Mouse (Mus musculus): Measurements from ENCODE around the gene Gm3250. TPM values are rescaled to one million over a fixed set of nuclear protein-coding genes. Genes with fewer than 3 reads are reported as not detected.
"Not testable (repeated sequence)": the region's sequence is repeated elsewhere in the genome, so short reads cannot be mapped to it uniquely, and the experiment has no call there.

Gm3250 gene
- polyA plus RNA-seq (2016; fragmentation: Nextera tagmentation; extraction: Ambion mirVana), result not detected in 2 replicates

DNA sequence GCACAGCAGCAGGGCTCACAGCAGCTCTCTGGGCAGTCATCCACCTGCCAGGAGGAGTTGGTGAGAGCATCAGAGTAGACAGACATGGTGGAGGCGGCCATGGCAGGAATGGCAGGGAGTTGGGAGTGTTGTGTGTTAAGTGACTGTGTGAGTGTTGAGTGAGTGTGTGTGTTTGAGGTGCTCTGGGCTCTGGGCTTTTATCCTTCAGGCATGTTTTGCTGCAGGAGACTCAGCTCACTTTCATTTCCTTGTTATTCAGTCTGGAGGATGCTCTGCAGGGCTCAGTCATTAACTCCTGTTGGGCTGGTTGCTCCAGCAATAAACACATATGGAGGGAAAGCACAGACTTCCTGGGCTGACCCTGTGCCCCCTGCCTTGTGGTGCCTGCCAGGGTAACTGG lies at the start of gene Gm3250:
Gm3250 (minus strand) TSS at position 101 of the 400 bp plus-strand sequence.
- ATAC-seq (ENCODE audit: low FRiP score, low read depth); H3K4me1 ChIP-seq; H3K4me3 ChIP-seq; H3K27me3 ChIP-seq (replicated peaks); H3K4me2 ChIP-seq (replicated peaks); H3K9ac ChIP-seq; H3K9me3 ChIP-seq; H3K27ac ChIP-seq; H3K36me3 ChIP-seq: not testable (repeated sequence)
- 50% methylated on average over 1 of the region's 1 CpGs for WGBS

DNA sequence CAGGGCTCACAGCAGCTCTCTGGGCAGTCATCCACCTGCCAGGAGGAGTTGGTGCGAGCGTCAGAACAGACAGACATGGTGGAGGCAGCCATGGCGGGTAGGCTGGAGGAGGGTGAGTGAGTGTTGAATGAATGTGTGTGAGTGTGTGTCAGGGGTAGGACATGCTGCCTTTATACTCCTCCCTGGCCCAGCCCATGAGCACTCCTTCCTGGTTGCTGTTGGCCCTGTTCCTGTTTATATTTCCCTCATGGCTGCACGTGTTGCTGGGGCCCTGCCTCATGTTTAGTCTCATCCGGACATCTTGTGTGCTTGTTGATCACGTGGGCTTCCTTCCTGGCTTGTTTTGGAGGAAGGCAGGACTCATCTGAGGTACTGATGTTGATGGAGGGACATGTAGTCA lies 44.6 kb upstream of the Gm3250 start, which contains the start of gene Krtap10-4:
Krtap10-4 (minus strand) TSS at position 145 of the 400 bp plus-strand sequence.
- no peak within 1 kb of the TSS for H3K4me2 ChIP-seq (replicated peaks)
- WGBS, result 81% methylated on average over 6 of the region's 6 CpGs
- no peak within 1 kb of the TSS for H3K27ac ChIP-seq
- no peaks in the 10 kb centered on the region for H3K27me3 ChIP-seq (replicated peaks)
- no peaks in the 10 kb centered on the region for H3K36me3 ChIP-seq
- no peaks in the 10 kb centered on the region; the same call in 1 of the 2 replicates for H3K9me3 ChIP-seq
- no peak for ATAC-seq (ENCODE audit: low FRiP score, low read depth)
- H3K9ac ChIP-seq, result no peak within 1 kb of the TSS
- H3K4me1 ChIP-seq, result no peaks in the 10 kb centered on the region
- no peak within 1 kb of the TSS for H3K4me3 ChIP-seq

DNA sequence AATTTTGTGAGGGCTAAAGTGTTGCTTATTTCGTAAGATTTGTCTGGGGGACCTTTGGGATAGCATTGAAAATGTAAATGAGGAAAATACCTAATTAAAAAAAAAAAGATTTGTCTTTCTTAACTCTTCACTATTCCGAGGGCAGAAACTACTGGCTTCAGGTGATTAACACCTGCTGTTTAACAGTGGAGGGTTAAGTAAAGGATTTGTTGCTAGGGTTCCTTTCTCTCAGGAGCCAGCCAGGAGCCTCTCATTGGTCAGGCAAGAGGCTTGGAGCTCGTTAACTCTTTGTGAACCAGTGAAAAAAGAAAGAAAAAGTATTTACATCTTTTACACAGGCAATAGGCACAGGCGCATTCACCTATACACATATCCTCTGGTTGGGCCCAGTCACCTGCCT lies 36.9 kb upstream of the Gm3250 start:
- 43% methylated on average over 4 of the region's 4 CpGs for WGBS
- no peaks in the 10 kb centered on the region for H3K9me3 ChIP-seq
- no peak overlapping the region for H3K9ac ChIP-seq
- no peak overlapping the region for H3K27ac ChIP-seq
- no peaks in the 10 kb centered on the region for H3K27me3 ChIP-seq (replicated peaks)
- H3K4me3 ChIP-seq, result no peak overlapping the region
- no peak for ATAC-seq (ENCODE audit: low FRiP score, low read depth)
- H3K36me3 ChIP-seq, result no peaks in the 10 kb centered on the region
- H3K4me1 ChIP-seq, result no peaks in the 10 kb centered on the region
- no peak overlapping the region for H3K4me2 ChIP-seq (replicated peaks)

DNA sequence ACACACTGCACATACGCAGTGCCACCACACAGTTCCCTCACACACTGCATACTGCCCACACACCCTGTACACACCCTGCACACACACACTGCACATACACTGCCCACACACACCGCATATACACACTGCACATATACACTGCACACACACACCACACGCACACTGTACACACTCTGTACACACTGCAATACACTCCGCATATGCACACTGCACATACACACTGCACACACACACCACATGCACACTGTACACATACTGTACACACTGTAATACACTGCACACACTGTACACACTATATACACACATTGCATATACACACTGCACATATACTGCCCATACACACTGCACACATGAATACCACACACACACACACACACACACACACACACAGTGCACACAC lies 36.2 kb upstream of the Gm3250 start:
- Histone ChIP-seq H3K27me3 (replicated peaks) (no peaks in the 10 kb centered on the region), H3K4me3 (no peak overlapping the region), H3K4me2 (replicated peaks) (no peak overlapping the region), H3K36me3 (no peaks in the 10 kb centered on the region), H3K27ac (no peak overlapping the region), H3K4me1 (no peaks in the 10 kb centered on the region), H3K9me3 (no peaks in the 10 kb centered on the region), H3K9ac (no peak overlapping the region)
- ATAC-seq (ENCODE audit: low FRiP score, low read depth), result no peak
- 95% methylated on average over 4 of the region's 4 CpGs for WGBS

DNA sequence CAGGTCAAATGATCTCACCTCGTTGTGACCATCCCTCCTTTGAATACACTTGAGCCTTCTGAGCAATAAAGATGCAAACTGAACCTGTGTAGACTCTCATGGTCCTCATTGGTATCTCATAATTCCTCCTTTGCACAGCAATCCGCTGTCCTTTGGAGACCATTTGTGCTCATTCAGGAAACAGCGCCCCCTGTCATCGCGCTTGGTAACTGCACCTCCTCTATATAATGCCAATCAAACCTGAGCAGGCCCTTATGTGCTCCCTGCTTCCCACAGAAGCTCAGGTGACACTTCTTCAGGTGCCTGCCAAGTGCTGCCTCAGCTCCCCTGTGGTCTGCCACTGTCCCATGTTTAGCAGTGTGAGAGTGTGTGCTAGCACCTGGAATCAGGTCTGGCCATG lies 33.2 kb upstream of the Gm3250 start:
- H3K4me2 ChIP-seq (replicated peaks), result no peak overlapping the region
- WGBS, result 38% methylated on average over 5 of the region's 5 CpGs
- H3K36me3 ChIP-seq, result no peaks in the 10 kb centered on the region
- H3K27me3 ChIP-seq (replicated peaks), result no peaks in the 10 kb centered on the region
- H3K4me3 ChIP-seq, result no peak overlapping the region
- H3K27ac ChIP-seq, result no peak overlapping the region
- H3K4me1 ChIP-seq, result no peaks in the 10 kb centered on the region
- no peak for ATAC-seq (ENCODE audit: low FRiP score, low read depth)
- H3K9ac ChIP-seq, result no peak overlapping the region
- no peaks in the 10 kb centered on the region for H3K9me3 ChIP-seq

DNA sequence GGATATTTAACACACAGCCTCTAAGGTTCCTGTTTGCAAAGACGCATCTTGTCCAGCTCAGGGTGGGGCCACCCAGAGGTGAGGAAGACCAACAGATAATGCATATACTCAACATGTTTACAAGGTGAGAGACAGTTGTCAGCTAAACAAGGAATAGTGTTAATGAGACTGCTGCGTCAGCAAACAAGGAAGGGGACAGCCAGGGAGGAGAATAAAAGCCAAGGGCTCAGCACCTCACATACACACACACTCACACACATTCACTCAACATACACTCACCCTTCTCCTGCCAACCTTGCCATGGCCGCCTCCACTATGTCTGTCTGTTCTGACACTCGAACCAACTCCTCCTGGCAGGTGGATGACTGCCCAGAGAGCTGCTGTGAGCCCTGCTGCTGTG lies 32.0 kb upstream of the Gm3250 start, which contains the start of gene Gm2696:
Gm2696 (plus strand) TSS at position 301 of the 400 bp plus-strand sequence.
- Histone ChIP-seq H3K9me3 (no peaks in the 10 kb centered on the region), H3K4me3 (no peak within 1 kb of the TSS), H3K27ac (no peak within 1 kb of the TSS), H3K4me1 (no peaks in the 10 kb centered on the region), H3K36me3 (no peaks in the 10 kb centered on the region), H3K4me2 (replicated peaks) (no peak within 1 kb of the TSS), H3K27me3 (replicated peaks) (no peaks in the 10 kb centered on the region), H3K9ac (no peak within 1 kb of the TSS)
- no peak for ATAC-seq (ENCODE audit: low FRiP score, low read depth)
- WGBS, result 63% methylated on average over 4 of the region's 4 CpGs

DNA sequence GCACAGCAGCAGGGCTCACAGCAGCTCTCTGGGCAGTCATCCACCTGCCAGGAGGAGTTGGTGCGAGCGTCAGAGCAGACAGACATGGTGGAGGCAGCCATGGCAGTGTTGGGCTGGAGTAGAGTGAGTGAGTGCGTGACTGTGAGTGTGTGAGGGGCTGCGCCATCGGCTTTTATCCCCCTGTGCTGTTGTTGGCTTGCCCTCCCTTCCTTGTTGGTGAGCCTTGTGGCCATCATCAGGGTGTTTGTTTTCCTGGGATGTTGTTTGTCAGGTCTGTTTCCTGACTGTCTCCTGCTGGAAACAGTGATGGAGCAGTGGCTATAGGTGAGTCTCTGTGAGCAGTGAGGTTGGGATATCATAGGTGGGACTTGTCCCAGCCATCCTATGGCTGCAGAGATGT lies 29.4 kb upstream of the Gm3250 start, which contains the start of gene Gm9507:
Gm9507 (minus strand) TSS at position 101 of the 400 bp plus-strand sequence.
- Histone ChIP-seq H3K36me3 (no peaks in the 10 kb centered on the region), H3K4me2 (replicated peaks) (no peak within 1 kb of the TSS), H3K27me3 (replicated peaks) (no peaks in the 10 kb centered on the region), H3K4me3 (no peak within 1 kb of the TSS), H3K9ac (no peak within 1 kb of the TSS), H3K9me3 (no peaks in the 10 kb centered on the region), H3K4me1 (no peaks in the 10 kb centered on the region), H3K27ac (no peak within 1 kb of the TSS)
- WGBS, result 74% methylated on average over 5 of the region's 5 CpGs
- no peak for ATAC-seq (ENCODE audit: low FRiP score, low read depth)

DNA sequence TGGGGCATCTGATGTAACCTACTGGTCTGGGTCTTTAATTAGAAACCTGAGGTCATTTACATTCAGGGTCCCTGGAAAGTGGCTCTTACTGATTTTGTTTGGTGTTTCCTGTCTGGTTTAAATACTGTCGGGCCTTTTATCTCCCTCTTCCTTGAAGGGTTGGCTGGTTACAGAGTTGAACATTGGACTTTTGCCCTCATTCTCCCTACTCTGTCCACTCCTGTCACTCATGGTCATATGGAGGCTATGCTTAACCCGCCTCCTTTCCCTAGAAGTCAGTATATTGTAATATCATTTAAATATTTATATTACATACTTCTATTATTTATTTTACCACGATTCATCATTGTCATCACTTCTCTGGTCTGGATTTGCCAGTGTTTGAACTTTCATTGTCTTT lies 21.8 kb upstream of the Gm3250 start:
- ATAC-seq (ENCODE audit: low FRiP score, low read depth), result no peak

DNA sequence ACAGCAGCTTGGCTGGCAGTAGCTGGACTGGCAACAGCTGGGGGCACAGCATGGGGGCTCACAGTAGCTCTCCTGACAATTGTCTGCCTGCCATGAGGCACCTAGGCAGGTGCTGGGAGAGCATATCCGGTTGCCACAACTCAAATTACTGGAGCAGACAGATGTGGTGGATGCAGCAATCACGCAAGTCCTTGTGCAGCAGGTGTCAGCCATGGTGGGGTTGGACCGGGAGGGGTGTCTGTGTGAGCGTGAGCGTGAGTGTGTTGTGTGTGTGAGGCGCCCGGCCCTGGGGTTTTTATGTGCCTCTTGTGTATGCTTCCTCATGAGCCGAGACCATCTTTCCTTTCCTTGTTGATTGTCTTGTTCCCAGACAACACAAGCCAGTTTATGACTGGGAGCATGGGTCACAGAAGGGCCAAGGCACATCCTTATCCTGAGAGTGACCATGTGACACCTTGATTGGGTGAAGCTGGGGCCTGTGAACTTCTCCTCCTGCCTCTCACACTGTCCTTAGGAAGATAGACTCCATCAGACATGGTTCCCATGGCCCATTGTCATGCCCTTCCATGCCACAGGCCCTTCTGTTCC lies 16.7 kb upstream of the Gm3250 start, which contains the start of gene Gm19668:
Gm19668 (minus strand) TSS at position 213 of the 588 bp plus-strand sequence.
- H3K4me1 ChIP-seq, result peaks cover 15% of the 10 kb centered on the region
- H3K27ac ChIP-seq, result no peak within 1 kb of the TSS
- H3K27me3 ChIP-seq (replicated peaks), result no peaks in the 10 kb centered on the region
- H3K4me3 ChIP-seq, result no peak within 1 kb of the TSS
- peak; percentile 54; the same call in 1 of the 2 replicates for ATAC-seq (ENCODE audit: low FRiP score, low read depth)
- WGBS, result 41% methylated on average over 8 of the region's 8 CpGs
- no peaks in the 10 kb centered on the region for H3K36me3 ChIP-seq
- no peaks in the 10 kb centered on the region for H3K9me3 ChIP-seq
- H3K4me2 ChIP-seq (replicated peaks), result no peak within 1 kb of the TSS
- no peak within 1 kb of the TSS for H3K9ac ChIP-seq

More for the DNA sequence above, 21.8 kb upstream of the Gm3250 start:
- no peak overlapping the region for H3K9ac ChIP-seq
- no peak overlapping the region for H3K4me3 ChIP-seq
- 83% methylated on average over 3 of the region's 3 CpGs for WGBS
- no peak overlapping the region for H3K4me2 ChIP-seq (replicated peaks)
- H3K27ac ChIP-seq, result no peak overlapping the region
- H3K36me3 ChIP-seq, result no peaks in the 10 kb centered on the region
- H3K27me3 ChIP-seq (replicated peaks), result no peaks in the 10 kb centered on the region
- H3K4me1 ChIP-seq, result 0 out of 2 replicates have a peak, but pooled peaks cover 2% of the 10 kb centered on the region
- H3K9me3 ChIP-seq, result no peaks in the 10 kb centered on the region

DNA sequence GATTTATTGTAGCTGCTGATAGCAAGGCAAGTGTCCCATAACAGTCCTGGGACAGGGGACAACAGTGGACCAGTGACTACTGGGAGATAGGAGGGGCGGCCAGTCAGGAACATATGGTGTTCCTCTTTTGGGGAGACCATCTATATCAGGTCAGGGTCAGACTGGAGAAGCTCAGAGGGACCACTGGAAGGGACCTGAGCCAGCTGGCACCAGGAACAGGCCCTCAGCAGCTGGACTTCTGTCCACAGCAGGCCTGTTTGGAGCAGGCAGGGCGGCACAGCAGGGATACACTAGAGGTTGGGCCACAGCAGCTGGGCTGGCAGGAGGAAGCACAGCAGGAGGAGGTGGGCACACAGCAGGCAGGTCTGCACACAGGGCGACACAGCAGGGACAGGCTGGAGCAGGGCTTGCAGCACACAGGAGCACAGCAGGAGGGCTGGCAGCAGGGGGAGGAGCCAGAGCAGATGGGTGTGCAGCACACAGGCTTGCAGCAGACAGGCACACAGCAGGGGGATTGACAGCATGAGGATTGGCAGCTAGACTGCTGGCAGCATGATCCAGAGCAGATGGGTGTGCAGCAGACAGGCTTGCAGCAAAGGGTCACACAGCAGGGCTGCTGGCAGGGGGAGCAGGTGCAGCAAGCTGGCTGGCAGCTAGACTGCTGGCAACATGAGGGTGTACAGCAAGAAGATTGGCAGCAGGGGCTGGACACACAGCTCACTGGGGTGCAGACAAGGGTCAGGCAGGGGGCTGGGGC lies 16.0 kb upstream of the Gm3250 start:
- ATAC-seq (ENCODE audit: low FRiP score, low read depth), result 0 out of 2 replicates have a peak, but pooled peaks have one; percentile 38
- H3K36me3 ChIP-seq; H3K9ac ChIP-seq; H3K9me3 ChIP-seq; H3K27ac ChIP-seq; H3K27me3 ChIP-seq (replicated peaks); H3K4me3 ChIP-seq; H3K4me2 ChIP-seq (replicated peaks): not testable (repeated sequence)
- WGBS, result 31% methylated on average over 3 of the region's 3 CpGs
- H3K4me1 ChIP-seq, result peaks cover 15% of the 10 kb centered on the region

DNA sequence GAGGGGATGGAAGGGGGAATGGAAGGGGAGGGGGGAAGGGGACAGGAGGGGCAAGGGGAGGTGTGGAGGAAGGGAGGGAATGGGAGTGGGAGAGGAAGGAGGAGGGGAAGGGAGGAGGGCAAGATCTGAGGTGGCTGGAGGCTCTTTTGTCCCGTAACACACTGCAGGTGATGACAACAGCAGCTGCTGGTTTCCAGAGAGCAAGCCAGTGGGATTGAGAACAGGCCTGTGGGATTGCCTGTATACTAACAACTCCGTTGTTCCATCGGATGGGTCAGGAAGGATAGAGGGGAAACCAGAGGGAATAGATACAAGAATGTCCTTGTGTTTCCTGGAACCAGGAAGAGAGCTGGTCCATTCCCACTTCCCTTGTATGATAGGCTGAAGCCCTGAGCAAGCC lies 15.3 kb upstream of the Gm3250 start:
- Histone ChIP-seq H3K36me3 (no peaks in the 10 kb centered on the region), H3K9me3 (no peaks in the 10 kb centered on the region), H3K9ac (no peak overlapping the region), H3K4me2 (replicated peaks) (no peak overlapping the region), H3K4me3 (no peak overlapping the region), H3K27me3 (replicated peaks) (no peaks in the 10 kb centered on the region), H3K27ac (no peak overlapping the region), H3K4me1 (peaks cover 15% of the 10 kb centered on the region)
- no peak for ATAC-seq (ENCODE audit: low FRiP score, low read depth)
- WGBS, result 13% methylated on average over 3 of the region's 3 CpGs

DNA sequence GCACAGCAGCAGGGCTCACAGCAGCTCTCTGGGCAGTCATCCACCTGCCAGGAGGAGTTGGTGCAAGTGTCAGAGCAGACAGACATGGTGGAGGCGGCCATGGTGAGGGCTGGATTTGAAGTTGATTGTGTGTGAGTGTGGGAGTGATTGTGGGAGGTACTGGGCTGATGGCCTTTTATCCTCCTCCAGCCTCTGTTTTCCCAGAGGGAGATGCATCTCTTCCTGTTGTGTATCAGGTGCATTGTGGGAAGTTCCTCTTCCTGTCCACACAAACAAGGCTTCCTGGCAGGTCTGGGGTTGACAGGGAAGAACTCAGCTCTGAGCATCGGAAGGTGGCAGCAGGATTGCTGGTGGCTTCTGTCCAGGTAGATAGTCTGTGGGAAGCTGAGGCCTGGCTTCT lies 12.6 kb upstream of the Gm3250 start, which contains the start of gene Gm9639:
Gm9639 (minus strand) TSS at position 101 of the 400 bp plus-strand sequence.
- Histone ChIP-seq H3K27ac (no peak within 1 kb of the TSS), H3K4me3 (no peak within 1 kb of the TSS)

More for the DNA sequence above, 12.6 kb upstream of the Gm3250 start, which contains the start of gene Gm9639:
- no peak within 1 kb of the TSS for H3K4me2 ChIP-seq (replicated peaks)
- no peaks in the 10 kb centered on the region for H3K27me3 ChIP-seq (replicated peaks)
- 56% methylated on average over 2 of the region's 2 CpGs for WGBS
- no peak within 1 kb of the TSS for H3K9ac ChIP-seq
- ATAC-seq (ENCODE audit: low FRiP score, low read depth), result no peak
- no peaks in the 10 kb centered on the region for H3K9me3 ChIP-seq
- peaks cover 15% of the 10 kb centered on the region for H3K4me1 ChIP-seq
- H3K36me3 ChIP-seq, result no peaks in the 10 kb centered on the region

All from neural tube, embryonic 12.5 days (tissue).